Mouse (Mus musculus): ENCODE data around the gene Ppp6r3.

Ppp6r3 gene

DNA sequence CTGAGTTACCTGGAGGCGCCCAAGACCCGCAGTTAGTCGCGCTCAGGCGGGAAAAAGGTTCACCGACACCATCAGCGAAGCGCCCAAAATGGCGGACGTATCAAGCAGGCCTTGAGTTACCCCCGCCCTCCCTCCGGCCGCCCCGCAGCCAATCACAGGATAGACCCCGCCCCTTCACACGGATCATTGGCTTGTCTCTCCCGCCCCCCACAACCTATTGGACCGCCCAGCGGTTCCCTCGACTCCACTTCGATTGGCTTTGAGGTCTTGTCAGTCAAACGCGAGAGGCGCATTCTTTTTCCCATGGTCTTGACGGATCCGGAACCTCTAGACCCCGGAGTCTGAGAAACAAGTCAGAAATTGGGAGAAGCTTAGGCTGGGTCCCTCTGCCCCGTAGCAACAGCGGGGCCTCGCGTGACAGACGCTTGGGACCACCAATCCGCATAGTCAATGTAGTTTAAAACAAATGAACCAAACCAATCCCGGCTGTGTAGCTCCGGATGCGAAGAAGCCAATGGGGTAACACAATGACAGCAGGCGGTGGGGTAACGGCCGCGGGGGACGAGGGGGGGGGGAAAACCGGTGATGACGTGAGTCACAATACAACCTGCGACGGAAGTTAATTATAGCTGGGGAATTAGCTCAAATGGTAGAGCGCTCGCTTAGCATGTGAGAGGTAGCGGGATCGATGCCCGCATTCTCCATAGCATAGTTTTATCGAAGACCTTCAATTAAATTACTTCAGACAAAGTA lies at the start of gene Ppp6r3:
Gene Ppp6r3 (minus strand): TSS at position 118 of the 753 bp plus-strand sequence.
- DNase-seq (ENCODE audit: low spot score) = peak; percentile 98

DNA sequence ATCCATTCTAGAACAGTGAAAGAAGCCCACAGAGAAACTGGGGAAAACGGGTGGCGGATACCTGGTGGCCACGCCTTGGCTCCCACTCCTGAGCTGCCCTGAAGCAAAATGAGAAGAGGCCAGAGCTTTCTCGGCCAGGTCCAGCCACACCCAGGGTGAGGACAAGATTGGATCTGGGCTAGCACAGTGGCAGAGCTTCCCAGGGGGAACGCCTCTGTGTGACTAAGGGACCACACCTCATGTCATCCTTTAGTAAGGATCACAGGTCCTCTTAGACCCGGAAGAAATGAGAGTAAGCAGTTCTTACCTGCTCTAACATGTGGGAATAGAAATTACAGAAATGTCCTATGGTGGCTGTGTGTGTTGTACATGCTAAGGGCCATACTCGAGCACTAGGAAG lies 49.6 kb upstream of the Ppp6r3 start:
- no peak for DNase-seq (ENCODE audit: low spot score)

DNA sequence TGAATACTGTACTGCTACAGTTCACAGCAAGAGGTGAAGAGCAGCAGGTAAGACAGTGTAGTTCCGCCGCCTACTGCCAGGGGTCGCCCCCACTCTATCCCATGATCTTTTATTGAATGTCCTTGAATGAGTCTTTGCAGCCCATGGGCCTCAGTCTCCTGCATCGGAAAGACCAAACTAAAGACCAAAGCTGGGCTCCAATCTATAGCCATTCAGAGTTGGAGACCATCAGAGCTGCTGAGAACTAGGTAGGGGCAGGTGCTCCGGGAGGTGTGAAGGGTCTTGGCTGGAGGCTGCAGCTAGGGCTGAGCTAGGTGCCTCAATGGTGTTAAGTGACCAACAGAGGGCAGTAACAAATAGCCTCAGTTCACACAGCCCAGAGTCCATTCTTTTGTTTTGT lies 48.3 kb upstream of the Ppp6r3 start:
- DNase-seq (ENCODE audit: low spot score) = peak; percentile 61

DNA sequence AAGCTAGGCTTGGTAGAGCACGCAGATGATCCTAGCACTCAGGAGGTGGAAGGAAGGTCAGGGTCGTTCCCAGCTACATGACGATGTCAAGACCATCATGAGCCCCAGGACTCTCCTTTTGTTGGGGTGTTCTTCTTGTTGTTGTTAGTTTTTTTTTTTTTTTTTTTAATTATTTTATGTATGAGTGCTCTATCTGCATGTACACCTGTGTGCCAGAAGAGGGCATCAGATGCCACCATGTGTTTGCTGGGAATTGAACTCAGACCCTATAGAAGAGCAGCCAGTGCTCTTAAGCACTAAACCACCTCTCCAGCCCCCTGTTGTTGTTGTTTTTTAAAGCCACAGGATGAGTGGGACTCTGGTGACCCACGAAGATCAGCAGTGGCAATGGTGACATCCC lies 47.7 kb upstream of the Ppp6r3 start:
- no peak for DNase-seq (ENCODE audit: low spot score)

DNA sequence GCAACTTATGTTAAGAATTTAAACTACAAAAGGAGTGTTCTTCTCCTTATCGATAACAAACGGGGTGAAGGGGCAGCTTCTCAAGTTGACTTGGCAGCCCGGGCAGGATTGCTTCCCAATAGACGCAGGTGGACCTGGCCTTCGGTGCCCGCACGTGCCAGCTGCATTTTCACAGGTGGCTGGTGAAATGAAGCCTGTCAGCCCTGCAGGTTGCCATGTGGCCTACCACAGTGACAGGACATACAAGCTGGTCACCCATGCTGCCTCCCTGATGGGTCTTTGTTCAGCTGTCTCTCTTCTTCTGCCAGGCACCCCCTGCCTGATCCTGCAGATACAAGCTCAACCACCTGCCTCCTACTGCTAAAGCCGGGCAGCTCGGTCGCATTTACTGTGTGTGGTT lies 45.3 kb upstream of the Ppp6r3 start:
- DNase-seq (ENCODE audit: low spot score) = no peak

DNA sequence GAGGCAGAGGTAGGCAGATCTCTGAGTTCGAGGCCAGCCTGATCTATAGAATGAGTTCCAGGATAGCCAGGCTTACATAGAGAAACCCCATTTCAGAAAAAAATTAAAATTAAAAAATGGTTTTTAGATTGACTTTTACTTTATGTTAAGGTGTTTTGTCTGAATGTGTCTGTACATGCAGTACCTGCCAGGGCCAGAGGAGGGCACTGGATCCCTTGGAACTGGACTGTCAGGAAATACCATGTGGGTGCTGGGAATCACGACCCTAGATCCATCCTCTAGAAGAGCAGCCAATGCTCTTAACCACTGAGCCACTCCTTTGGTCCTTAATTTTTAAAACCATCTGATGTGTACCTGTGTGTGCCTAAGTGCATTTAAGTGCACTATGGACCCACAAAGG lies 43.8 kb upstream of the Ppp6r3 start:
- DNase-seq (ENCODE audit: low spot score) = no peak

DNA sequence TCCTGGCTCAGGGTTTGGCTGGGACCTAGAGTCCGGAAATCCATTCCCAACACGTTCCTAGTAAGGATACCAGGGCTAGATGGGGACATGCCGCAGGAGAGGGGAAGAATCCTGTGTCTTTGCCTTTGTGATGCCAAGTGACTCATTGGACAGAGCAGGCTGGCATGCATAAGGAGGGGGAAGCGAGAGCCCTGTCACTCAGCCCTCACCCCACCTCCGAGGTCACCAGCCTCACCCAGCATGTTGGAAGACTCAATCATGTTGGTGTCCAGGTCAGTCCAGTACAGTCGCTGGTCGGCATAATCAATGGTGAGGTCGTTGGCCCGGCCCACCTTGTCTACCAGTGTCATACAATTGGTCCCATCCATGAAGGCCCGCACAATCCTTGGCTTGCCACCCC lies 38.4 kb upstream of the Ppp6r3 start:
- DNase-seq (ENCODE audit: low spot score) = no peak

DNA sequence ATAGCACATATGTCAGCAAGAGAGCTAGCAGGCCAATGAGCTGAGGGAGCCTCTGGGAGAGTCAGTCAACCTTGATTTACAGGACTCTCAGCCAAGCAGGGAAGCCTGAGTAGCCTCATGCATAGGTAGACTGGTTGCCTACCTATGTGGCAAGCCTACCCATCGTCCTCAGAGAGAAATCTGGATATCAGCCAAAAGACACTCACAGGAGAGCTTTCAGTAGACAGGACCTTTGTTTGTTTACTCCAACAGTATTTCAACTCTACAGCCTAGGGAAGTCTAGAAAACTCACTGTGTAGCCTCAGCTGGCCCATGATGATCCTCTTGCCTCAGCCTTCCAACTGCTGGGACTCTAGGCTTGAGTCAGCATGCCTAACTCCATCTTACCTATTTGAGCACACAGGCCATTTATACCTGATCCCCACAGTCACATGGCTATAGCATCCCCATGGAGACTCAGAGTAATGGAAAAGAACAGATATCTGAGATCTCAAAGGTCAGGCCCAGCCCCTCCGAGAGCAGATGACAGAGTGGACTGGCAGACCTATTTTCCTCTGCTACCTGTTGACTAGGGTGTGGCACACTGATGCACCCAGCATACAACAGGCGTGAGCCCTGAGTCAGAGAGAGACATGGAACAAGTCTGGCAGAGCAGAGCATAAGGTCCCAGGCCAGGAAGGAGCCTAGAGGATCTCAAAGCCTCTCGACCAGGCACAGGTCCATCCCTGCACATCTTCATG lies 37.2 kb upstream of the Ppp6r3 start:
- DNase-seq (ENCODE audit: low spot score) = no peak

DNA sequence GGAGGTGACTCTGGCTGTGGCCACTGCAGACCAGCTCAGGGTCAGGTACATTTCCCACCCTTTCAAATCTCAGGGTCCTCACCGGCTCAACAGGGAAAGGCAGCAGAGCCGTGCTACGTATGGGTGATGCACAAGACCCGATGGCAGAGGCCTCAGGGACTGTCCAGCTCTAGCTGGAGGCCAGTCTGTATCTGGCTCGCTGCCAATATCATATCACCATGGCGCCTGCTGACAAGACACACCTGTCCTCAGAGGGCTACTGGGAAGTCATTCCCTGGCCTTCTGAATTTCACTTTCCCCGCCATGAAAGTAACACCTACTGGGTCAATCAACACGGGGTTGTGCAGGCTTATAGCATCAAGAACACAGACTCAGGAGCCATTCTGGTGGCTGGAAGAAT lies 36.2 kb upstream of the Ppp6r3 start:
- no peak for DNase-seq (ENCODE audit: low spot score)

DNA sequence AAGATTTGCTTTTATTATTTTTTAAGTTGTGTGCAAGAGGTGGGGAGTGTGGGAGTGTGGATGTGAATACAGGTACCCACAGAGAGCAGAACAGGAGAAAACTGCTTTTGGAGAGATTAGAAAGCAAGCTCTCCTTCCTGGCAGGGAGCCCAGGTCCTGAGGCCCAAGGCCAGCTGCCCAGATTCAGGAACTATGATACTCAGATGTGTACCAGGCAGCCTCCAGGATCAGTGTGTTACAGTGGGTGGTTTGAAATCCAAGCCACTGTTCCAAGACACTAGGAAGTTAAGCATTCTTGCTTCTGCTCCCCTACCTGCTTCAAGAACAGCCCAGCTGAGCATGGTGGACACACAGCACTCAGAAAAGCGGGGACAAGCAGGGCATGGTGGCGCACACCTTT lies 35.3 kb upstream of the Ppp6r3 start:
- no peak for DNase-seq (ENCODE audit: low spot score)

DNA sequence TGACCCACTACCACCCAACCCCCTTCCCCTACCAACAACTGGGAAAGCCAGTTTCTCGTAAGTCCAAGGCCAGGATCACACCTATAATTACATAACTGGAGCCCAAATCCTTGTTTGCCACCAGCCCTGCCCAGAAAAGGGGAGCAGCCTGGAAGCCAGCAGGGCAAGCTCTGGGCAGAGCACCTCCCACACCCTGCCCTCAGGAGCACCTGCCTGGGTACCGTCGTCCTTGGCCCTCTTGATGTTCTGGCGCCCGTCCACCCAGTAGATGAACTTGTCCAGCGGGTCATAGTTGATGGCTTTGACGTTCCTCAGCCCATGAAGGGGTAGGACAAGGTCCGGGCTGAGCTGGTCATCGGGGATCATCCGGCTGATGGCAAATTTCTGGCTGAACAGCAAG lies 34.3 kb upstream of the Ppp6r3 start:
- no peak for DNase-seq (ENCODE audit: low spot score)

DNA sequence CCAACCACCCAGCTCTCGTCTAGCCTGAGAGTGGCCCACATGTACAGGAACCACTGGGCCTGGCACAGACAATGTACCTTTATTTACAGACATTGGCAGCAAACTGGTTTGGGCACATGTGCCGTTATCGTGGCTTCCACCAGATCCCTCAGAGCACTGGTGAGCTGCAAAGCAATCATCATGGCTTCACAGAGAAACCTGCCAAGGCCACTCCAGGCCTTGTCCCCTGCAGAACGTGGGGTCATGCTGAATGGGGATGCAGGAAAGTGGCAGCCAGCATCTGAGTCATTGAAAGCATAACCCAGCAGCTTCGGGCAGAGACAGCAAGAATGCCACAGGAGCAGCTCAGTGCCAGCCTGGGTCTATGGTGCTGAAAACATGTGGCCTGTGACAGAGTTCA lies 18.8 kb upstream of the Ppp6r3 start:
- no peak for DNase-seq (ENCODE audit: low spot score)

DNA sequence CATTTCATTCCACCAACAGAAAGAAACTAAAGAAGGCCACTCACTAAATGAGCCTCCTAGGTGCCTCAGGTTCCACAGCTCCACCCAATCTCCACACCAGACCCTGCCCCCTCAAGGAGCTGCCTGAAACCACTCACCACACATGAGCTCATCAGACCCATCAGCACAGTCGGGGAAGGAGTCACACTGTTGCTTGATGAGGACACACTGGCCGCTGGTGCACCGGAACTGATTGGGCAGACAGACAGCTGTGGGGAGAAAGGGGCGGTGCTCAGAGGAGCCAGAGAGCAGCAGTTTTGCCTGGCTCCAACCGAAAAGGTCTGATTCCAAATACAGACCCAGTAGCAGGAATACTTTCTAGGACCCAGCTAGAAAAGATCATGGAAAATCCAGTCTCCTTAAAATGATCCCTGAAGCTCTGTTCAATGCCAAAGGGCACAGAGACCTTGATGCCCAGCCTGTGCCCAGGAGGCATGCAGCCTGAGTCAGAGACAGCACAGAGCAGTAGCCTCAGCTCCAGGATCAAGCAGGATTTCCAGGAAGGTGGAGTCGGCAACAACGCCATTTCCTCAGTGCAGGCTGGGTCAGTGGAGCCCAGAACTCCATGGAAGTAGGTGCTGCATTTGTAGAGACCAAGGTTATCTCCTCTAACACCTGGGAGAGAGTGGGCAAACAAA lies 18.0 kb upstream of the Ppp6r3 start:
- no peak for DNase-seq (ENCODE audit: low spot score)

DNA sequence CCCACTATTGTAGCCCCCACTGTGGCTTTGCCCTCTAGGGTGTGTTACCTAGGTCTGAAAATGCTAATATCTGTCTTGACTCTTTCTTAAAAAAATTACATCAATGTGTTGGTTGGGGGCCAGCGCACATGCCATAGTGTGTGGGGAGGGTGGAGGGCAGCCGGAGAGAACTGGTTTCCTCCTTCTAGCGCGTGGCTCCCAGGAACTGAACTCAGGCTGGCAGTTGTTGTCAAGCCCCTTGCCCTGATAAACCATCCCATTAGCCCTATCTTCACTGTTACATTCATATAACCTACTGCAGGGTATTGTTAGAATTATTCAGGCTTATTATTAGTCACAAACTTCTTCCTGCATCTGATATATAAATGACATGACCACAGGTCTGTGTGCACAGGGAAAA lies 14.4 kb upstream of the Ppp6r3 start:
- DNase-seq (ENCODE audit: low spot score) = no peak

DNA sequence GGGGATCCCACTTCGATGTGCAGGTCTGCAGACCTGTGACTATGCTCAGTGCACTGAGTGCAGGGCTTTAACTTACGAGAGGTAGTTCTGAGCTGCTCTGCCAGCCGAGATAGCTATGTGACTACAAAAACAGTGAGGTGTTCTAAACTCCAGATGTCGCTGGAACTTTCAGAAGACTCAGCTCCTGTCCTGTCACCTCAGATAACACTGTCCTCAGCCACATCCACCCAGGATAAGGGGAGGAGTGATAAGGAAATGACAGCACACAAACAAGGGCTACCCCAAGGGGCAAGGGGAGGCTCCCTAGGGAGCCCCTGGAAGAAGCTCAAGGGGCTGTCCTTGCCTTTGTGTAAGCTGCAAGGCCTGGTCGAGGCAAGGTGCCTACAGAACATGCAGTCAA lies 14.0 kb upstream of the Ppp6r3 start:
- DNase-seq (ENCODE audit: low spot score) = no peak

DNA sequence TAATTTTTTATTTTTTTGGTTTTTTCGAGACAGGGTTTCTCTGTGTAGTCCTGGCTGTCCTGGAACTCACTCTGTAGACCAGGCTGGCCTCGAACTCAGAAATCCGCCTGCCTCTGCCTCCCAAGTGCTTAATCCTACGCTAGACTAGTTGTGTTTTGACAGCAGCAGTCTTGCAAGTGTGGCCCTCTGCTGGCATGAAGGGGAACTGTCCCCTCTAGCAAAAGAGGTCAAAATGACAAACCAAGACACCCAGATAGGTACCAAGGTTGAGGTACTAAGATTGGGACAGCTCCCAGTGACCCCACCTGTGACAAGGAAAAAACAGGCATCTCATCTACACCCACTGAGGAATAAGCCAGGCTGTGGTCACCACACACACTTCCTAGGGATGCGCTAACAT lies 12.2 kb upstream of the Ppp6r3 start:
- DNase-seq (ENCODE audit: low spot score) = peak; percentile 30

DNA sequence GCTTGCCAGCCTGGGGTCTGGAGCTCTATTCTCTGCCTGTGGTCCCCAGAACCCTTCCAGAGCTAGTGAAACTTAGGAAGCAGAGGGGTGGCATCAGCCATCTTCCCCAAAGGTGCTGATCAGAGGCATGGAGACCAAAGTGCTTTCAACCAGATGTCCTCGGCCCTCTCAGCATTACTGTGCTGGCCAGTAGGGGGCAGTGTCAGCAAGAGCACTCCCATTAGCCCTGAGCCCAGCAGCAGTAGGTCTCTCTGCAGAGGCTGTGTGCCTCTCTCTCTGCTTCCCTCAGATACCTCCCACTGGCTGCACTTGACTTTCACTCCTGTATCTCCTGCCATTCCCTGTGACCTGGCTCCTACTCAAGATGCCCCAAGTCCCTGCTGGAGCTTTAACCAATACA lies 11.0 kb upstream of the Ppp6r3 start:
- DNase-seq (ENCODE audit: low spot score) = peak; percentile 60

DNA sequence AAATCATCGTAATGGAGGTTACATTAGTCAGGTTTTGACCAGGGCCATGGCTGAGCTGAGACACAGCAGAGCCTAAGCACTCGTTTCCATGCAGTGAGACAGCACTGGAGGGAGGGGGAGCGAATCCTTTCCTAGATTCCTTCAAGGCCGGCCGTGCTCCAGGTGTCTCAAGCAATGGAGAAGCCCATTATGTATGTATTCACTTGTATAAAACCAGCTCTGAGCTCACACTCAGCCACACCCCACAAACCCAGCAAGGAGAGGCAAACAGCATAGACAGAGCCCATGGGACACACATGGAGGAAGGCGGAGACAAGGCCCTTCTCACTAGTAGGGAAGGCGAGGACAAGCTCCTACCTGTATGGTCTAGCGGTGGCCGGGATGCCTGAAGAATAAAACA lies 10.5 kb upstream of the Ppp6r3 start:
- no peak for DNase-seq (ENCODE audit: low spot score)

DNA sequence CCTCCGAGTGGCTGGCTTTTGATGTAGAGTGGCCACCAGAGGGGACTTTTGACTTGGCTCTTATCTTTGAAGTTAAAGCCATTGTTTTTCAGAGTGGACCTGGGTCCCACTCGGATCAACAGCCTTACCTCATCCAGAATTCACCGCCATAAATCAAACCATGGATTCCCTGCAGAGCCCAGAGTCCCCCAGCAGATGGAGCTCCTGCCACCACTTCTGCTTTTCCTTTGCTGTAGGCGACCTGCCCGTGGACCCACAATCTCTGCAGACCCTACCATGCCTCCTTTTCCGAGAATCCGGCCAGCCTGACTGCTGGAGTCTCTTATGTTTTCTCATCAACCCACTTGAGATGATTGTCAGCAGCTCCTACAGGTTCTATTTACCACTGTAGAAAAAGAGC lies 5.8 kb upstream of the Ppp6r3 start:
- DNase-seq (ENCODE audit: low spot score) = peak; percentile 53

DNA sequence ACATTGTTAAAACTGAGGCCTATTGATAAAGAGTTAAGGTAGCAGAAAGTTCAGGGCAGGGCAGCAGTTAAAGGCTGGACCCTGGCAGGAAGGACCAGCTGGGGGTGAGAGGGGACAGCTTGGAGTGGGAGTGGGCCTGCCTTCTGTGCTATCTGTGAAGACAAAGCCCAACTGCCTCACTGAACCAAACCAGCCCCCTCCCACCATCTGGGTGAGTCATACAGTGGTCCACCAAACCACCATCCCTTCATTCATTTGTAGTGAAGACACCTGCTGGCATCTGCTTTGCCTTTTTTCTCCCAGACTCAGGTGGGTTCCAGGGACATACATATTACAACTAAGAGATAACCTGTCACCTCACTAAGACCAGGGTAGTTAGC lies 2.4 kb upstream of the Ppp6r3 start:
- DNase-seq (ENCODE audit: low spot score) = no peak

DNA sequence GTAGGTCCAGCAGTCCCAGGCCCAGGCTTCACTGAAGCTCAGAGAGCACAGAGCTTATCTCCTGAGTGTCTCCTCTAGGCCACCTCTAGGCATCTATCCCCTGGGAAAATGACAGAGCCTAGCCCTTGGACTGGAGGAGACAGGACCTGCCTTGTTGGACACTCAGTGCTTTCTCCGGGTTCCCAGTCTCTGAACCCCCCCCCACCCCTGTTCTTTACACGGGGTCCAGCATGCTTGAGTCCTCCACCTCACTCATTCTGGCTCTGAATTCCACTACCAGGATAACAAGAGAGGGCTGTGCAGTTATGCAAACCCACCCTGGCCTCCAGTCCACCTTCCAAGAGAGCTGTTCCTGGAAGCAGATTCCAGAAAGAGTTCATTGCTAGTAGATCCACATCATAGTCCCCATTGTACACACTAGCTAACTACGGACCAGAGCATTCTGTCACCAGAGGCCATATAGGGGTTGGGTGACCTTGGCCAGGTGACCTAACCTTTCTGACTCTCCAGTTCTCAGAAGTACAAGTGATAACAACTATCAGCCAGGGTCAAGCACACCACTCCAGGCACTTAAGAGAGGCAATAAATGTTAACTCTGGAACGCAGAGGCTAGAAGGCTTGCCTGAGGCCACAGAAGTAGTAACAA lies 1.8 kb upstream of the Ppp6r3 start:
- DNase-seq (ENCODE audit: low spot score) = no peak

DNA sequence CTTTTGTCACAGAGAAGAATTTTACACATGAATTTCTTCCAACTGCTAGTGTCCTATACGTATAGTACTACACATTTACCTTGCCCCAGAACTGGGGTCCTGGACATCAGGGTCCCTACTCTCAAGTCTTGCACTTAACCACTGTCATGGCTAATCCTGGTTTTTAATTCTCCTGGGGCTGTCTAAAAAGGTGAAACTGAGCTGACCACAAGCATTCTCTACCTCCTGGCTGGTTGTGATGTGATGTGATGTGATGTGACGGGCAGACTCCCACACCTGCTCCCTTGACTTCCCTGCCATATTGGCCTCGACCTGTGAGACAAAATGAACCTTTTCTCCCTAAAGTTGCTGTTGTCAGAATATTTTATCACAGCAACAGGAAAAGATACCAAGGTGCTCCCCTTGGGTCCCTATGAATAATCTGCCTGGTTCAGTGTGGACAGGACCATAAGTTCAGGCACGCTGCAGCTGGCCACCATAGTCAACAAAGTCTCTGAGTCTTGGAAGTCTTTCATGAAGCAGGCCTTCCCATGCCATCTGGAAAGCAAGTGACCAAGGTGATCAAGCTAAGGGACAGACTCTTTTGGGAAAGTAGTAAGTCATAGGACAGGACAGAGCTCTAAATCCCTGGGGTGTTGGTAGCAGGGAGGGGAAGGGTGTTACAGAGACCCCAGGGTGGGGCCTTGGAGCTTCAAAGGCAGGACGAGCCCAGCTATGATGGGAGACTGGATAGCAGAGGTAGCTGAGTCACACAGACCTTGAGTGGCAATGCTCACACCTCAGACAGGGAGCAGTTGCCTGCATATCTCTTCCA lies 1.1 kb upstream of the Ppp6r3 start:
- DNase-seq (ENCODE audit: low spot score) = no peak
